Mouse (Mus musculus) adrenal gland, adult 8-10 months (tissue): ENCODE data around the gene Stx8. TPM values are rescaled to one million over a fixed set of nuclear protein-coding genes. Genes with fewer than 3 reads are reported as not detected.

Experiments
- DNase-seq: peaks from one replicate; pipeline ENCODE4 v3.0.0; 2022
- total RNA-seq, 4 experiments: library from RNA; stranded (reverse); gene quantifications; 2 replicates each; pipeline ENCODE4 v1.2.4; 2022

The Stx8 gene
- 10 to 100 TPM; 31.1 to 39.6 (median 38.3) TPM for total RNA-seq

DNA sequence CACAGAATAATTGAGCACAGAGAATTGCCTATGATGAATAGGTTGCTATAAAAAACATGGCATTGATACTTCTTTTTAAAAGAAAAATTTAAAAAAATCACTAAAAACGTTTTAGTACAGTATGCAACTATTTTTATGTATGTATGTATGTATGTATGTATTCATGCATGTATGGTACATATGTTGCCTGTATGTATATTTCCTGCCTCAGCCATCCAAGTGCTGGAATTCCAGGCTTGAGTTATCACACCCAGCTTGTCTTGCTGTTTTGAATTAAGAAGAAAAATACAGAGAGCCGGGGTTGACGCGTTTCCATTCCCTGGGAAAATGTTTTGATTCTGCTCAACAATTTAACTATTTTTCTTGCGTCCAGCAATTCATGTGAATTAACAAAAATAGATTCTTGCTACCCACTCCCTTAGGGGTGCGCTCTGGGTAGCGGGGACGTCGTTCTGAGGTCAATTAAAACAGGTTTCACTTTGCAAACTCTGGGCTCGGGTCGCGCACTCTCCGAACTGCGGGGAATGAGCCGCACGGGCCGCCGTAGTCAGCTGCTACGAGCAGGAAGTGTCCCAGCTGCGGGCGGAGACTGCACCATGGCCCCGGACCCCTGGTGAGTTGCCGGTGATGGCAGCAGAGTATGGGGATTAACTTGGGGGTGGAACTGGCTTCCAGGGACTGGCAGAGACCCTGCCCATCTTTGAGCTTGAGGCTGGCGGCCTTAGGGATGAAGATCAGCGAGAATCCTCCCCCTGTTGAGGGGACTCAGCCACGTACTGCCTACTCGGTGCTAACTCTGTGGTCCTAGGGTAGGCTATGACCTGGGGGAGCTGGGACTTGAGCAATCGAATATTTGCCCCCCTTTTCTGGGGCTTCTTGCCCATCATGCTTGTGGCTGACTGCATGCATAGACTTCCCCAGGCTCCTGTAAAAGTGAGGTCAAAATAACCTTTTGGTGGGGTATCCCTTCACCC, at the start of gene Stx8:
Gene Stx8, plus strand, starts transcription at position 289 of the 974 bp plus-strand sequence.
- peak; percentile 85 for DNase-seq

DNA sequence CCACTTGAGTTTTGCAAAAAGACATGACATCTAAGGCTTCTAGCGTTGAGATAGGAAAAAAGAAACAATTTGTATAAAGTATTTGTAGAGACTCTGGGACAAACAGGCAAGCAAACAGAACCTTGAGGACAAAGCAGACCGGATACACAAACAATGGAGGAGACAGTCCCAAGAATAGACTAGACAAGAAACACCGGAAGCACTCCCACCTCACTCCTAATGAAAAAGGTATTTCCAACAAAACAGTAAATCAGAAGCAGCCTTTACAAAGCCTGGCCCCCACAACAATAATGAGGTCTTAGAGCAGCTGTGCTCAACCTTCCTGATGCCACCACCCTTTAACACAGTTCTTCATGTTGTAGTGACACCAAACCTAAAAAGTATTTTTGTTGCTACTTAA, 48.9 kb upstream of the Stx8 start:
- no peak for DNase-seq

GRCm38 (mm10) chr11:67919593-67919992, 46.4 kb upstream of the Stx8 start:
- DNase-seq, result no peak

- peak; percentile 19 for DNase-seq
Observed at GRCm38 (mm10) chr11:67920226-67920960, 45.6 kb upstream of the Stx8 start.

- peak; percentile 9 for DNase-seq
Observed at GRCm38 (mm10) chr11:67921091-67921826, 44.7 kb upstream of the Stx8 start.

- peak; percentile 32 for DNase-seq
Observed at GRCm38 (mm10) chr11:67921827-67922754, 43.9 kb upstream of the Stx8 start, which contains the start of gene Usp43. Usp43 (minus strand) TSS chr11:67922153.

GRCm38 (mm10) chr11:67922755-67923125, 43.3 kb upstream of the Stx8 start:
- DNase-seq, result peak; percentile 49

- DNase-seq, result no peak
Observed at GRCm38 (mm10) chr11:67923720-67924119, 42.3 kb upstream of the Stx8 start.

DNA sequence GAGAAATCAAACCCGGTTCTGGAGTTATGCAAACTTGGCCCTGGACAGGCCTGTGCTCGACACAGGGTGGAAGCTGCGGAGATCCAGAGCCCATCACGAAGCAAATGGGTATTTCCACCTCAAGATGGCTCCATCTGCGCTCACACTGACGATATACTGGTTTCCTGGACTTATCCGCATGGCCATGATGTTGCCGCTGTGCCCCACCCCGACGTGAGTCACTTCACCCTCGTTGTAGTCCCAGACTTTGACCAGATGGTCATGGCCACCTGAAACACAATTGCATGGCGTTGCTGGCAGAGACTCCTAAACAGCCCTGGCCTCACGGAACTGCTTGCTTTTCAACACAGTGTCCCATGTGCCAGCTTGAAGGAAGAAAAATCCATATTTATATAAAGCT, 41.0 kb upstream of the Stx8 start:
- no peak for DNase-seq

- DNase-seq, result no peak
Observed at GRCm38 (mm10) chr11:67926348-67927055, 39.5 kb upstream of the Stx8 start.

DNA sequence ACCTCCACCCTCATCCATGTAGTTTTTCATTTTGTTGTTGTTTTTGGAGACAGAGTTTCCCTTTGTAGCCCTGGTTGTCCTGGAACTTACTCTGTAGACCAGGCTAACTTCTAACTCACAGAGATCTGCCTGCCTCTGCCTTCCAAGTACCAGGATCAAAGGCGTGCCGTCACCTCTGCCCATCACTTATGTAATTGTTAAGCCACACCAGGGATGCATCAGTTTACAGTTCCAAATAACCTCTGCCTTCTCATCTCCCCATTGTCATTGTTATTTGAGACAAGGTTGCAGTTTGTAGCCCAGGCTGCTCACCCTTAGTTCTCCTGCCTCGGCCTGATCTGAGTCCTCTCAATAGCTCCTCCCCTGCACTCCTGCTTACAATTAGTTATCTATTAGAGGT, 33.8 kb upstream of the Stx8 start:
- DNase-seq, result no peak

- no peak for DNase-seq
Observed at GRCm38 (mm10) chr11:67948229-67948628, 17.8 kb upstream of the Stx8 start.

DNA sequence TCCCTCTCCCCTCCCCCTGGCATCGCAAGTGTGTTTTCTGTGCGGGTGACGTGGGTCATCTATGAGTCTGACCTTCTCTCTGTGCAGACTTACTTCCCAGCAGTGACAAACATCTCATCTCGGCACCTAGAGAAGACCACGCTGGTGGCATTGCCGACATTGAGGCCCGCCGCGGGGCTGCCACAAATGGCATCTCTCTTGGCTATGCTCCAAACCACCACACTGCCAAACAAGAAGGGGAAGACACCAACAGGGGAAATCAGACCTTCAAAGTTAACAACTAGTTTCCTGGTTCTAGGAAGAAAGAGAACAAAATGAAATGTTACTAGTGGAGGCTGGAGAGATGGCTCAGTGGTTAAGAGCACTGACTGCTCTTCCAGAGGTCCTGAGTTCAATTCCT, 16.5 kb upstream of the Stx8 start:
- no peak for DNase-seq

DNA sequence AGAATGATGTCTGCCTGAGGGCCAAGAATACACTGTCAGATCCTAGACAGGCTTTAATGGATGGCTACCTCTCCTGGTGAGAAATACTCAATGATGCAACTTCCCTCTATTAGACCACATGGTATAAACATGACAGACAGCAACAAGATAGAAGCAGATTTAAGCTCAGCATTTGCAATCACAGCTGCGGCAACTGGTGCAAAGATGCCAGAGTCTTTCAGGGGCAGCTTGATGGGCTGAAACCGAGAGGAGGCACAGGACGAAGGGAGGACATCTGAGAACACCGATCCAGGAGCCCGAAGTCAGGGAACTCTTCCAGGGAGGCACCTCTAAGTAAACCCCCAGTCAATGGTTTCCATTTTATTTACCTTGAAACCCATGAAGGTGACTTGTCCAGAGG, 12.4 kb upstream of the Stx8 start:
- no peak for DNase-seq

DNA sequence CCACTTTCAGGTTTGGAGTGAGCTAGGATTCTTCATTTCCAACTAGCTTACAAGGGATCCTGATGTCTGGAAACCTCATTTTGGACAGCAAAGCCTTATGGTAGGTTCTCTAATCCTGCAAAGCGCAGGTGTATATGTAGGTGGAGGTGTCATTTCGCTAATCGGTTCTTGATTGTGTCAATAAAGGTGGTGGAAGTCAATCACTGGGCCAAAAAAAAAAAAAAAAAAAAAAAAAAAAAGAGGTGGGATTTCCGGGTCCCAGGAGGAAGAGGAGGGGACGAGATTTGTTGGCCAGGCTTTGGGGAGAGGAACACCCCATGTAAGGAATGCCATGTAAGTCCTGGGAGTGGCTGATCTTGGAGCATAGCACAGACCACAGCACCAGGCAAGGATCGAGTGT, 11.6 kb upstream of the Stx8 start:
- DNase-seq, result no peak

- no peak for DNase-seq
Observed at GRCm38 (mm10) chr11:67964110-67964509, 1.9 kb upstream of the Stx8 start.

DNA sequence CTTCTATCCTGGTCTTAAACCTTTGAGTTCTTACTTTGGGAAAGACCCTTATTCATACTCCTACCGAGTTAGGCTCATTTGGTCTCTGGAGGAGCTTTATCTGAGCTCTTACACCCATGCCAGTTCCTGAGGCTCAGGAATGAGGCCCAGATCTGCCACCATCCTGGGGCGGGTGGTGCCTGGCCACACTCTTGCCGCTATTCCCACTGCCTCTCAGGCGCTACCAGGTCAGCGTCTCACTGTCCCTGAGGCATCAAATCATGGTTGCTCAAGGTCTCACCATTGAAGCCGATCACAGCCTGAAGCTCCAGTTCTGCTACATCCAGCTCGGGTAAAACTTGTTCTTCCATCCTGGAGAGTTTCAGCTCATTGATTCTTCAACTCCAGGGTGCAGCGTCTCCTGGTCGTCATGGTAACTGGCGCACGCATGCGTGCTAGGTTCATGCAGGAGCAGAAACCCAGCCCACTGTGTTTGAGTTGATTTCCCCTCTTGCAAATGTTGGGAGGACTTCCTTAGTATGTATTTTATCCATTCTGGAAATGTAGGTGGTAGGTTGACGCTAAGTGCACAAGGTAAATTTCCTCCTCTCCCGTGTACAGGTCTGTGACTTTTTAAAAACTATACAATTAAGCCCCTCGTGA, 630 bp upstream of the Stx8 start, which contains the start of gene Cfap52:
Gene Cfap52, minus strand, starts transcription at position 410 of the 642 bp plus-strand sequence.
- DNase-seq, result peak; percentile 75

DNA sequence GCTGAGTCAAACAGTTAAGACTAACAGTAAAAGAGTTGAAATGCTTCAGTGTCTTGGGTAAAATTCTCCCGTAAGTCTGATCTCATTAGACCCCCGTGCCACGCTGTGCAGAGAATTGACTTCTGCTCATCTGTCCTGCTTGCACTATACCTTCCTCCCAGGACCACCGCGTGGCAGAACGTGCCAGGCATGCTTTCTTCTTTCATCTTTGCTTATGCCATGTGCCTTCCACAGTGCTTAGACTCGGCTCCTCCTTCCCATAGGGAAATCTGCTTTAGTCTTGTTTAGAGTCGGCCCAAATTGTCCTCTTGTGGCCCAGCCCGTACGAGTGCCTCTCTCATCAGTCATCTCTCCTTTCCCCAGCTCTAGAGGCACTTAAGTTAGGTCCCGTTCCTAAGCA, 1.8 kb downstream of the Stx8 start:
- no peak for DNase-seq

GRCm38 (mm10) chr11:67972606-67973005, 6.6 kb downstream of the Stx8 start:
- DNase-seq, result no peak

GRCm38 (mm10) chr11:67973225-67973624, 7.2 kb downstream of the Stx8 start:
- DNase-seq, result no peak
